Mouse (Mus musculus): ENCODE measurements at regions not wholly inside any gene's neighbourhood (a gene's known extent, or its start where the extent isn't known, plus 50 kb on each side); places are given as distances from the start of the nearest gene placed in this dataset.

- Histone ChIP-seq H3K4me2 (ENCODE audit: low read length) (no peak overlapping the region), H3K4me3 (ENCODE audit: low read length) (no peak overlapping the region), H3K9me3 (ENCODE audit: control insufficient read depth, low read length) (no peaks in the 10 kb centered on the region), H3K36me3 (ENCODE audit: control insufficient read depth, insufficient read depth, low read length) (no peaks in the 10 kb centered on the region), H3K9ac (ENCODE audit: low read depth, low read length) (no peak overlapping the region), H3K4me1 (ENCODE audit: control insufficient read depth, insufficient read depth, low read depth, low read length) (no peaks in the 10 kb centered on the region), H3K27ac (ENCODE audit: low read depth, low read length) (no peak overlapping the region), H3K27me3 (replicated peaks; ENCODE audit: control insufficient read depth, insufficient read depth, low read length) (no peaks in the 10 kb centered on the region)
- WGBS = 92% methylated on average over 3 of the region's 3 CpGs
- no peak for ATAC-seq
These were observed 255.3 kb upstream of the Acvr2a start for GRCm38 (mm10) chr2:48558641-48559040.

GRCm38 (mm10) chr2:48563636-48564035 is 250.3 kb upstream of the Acvr2a start:
- Histone ChIP-seq H3K9me3 (ENCODE audit: control insufficient read depth, low read length) (no peaks in the 10 kb centered on the region), H3K27ac (ENCODE audit: low read depth, low read length) (no peak overlapping the region), H3K4me2 (ENCODE audit: low read length) (no peak overlapping the region), H3K4me1 (ENCODE audit: control insufficient read depth, insufficient read depth, low read depth, low read length) (no peaks in the 10 kb centered on the region), H3K9ac (ENCODE audit: low read depth, low read length) (no peak overlapping the region), H3K36me3 (ENCODE audit: control insufficient read depth, insufficient read depth, low read length) (no peaks in the 10 kb centered on the region), H3K4me3 (ENCODE audit: low read length) (no peak overlapping the region), H3K27me3 (replicated peaks; ENCODE audit: control insufficient read depth, insufficient read depth, low read length) (no peaks in the 10 kb centered on the region)
- WGBS = 81% methylated on average over 3 of the region's 3 CpGs
- ATAC-seq = no peak

- Histone ChIP-seq H3K4me2 (ENCODE audit: low read length) (no peak overlapping the region), H3K27me3 (replicated peaks; ENCODE audit: control insufficient read depth, insufficient read depth, low read length) (no peaks in the 10 kb centered on the region), H3K9ac (ENCODE audit: low read depth, low read length) (no peak overlapping the region), H3K4me1 (ENCODE audit: control insufficient read depth, insufficient read depth, low read depth, low read length) (no peaks in the 10 kb centered on the region), H3K4me3 (ENCODE audit: low read length) (no peak overlapping the region), H3K27ac (ENCODE audit: low read depth, low read length) (no peak overlapping the region), H3K9me3 (ENCODE audit: control insufficient read depth, low read length) (no peaks in the 10 kb centered on the region), H3K36me3 (ENCODE audit: control insufficient read depth, insufficient read depth, low read length) (no peaks in the 10 kb centered on the region)
- 77% methylated on average over 4 of the region's 4 CpGs for WGBS
- no peak for ATAC-seq
These were observed 249.7 kb upstream of the Acvr2a start for GRCm38 (mm10) chr2:48564170-48564569.

- no peaks in the 10 kb centered on the region for H3K27me3 ChIP-seq (replicated peaks; ENCODE audit: control insufficient read depth, insufficient read depth, low read length)
- H3K9ac ChIP-seq (ENCODE audit: low read depth, low read length) = no peak overlapping the region
- H3K9me3 ChIP-seq (ENCODE audit: control insufficient read depth, low read length) = no peaks in the 10 kb centered on the region
- H3K27ac ChIP-seq (ENCODE audit: low read depth, low read length) = no peak overlapping the region
- no peak overlapping the region for H3K4me2 ChIP-seq (ENCODE audit: low read length)
- H3K4me1 ChIP-seq (ENCODE audit: control insufficient read depth, insufficient read depth, low read depth, low read length) = no peaks in the 10 kb centered on the region
- ATAC-seq = no peak
- no peaks in the 10 kb centered on the region for H3K36me3 ChIP-seq (ENCODE audit: control insufficient read depth, insufficient read depth, low read length)
- H3K4me3 ChIP-seq (ENCODE audit: low read length) = no peak overlapping the region
- 67% methylated on average over 6 of the region's 6 CpGs for WGBS
These were observed 246.0 kb upstream of the Acvr2a start for GRCm38 (mm10) chr2:48567871-48568270.

- Histone ChIP-seq H3K9ac (ENCODE audit: low read depth, low read length) (no peak overlapping the region), H3K27me3 (replicated peaks; ENCODE audit: control insufficient read depth, insufficient read depth, low read length) (no peaks in the 10 kb centered on the region), H3K4me2 (ENCODE audit: low read length) (no peak overlapping the region), H3K36me3 (ENCODE audit: control insufficient read depth, insufficient read depth, low read length) (no peaks in the 10 kb centered on the region), H3K9me3 (ENCODE audit: control insufficient read depth, low read length) (no peaks in the 10 kb centered on the region), H3K4me3 (ENCODE audit: low read length) (no peak overlapping the region), H3K27ac (ENCODE audit: low read depth, low read length) (no peak overlapping the region), H3K4me1 (ENCODE audit: control insufficient read depth, insufficient read depth, low read depth, low read length) (no peaks in the 10 kb centered on the region)
- 21% methylated on average over 7 of the region's 7 CpGs for WGBS
- peak; percentile 70 for ATAC-seq
These were observed 227.6 kb upstream of the Acvr2a start for GRCm38 (mm10) chr2:48586162-48586830.

- Histone ChIP-seq H3K9ac (ENCODE audit: low read depth, low read length) (no peak overlapping the region), H3K4me2 (ENCODE audit: low read length) (no peak overlapping the region), H3K36me3 (ENCODE audit: control insufficient read depth, insufficient read depth, low read length) (no peaks in the 10 kb centered on the region), H3K4me3 (ENCODE audit: low read length) (no peak overlapping the region), H3K9me3 (ENCODE audit: control insufficient read depth, low read length) (no peaks in the 10 kb centered on the region), H3K27ac (ENCODE audit: low read depth, low read length) (no peak overlapping the region), H3K4me1 (ENCODE audit: control insufficient read depth, insufficient read depth, low read depth, low read length) (no peaks in the 10 kb centered on the region), H3K27me3 (replicated peaks; ENCODE audit: control insufficient read depth, insufficient read depth, low read length) (no peaks in the 10 kb centered on the region)
- ATAC-seq = no peak; the same call in 1 of the 2 replicates
- WGBS = 42% methylated on average over 4 of the region's 4 CpGs
These were observed 227.1 kb upstream of the Acvr2a start for GRCm38 (mm10) chr2:48586831-48587169.

GRCm38 (mm10) chr2:48589709-48590108 is 224.2 kb upstream of the Acvr2a start:
- Histone ChIP-seq H3K9me3 (ENCODE audit: control insufficient read depth, low read length) (no peaks in the 10 kb centered on the region), H3K4me3 (ENCODE audit: low read length) (no peak overlapping the region), H3K4me1 (ENCODE audit: control insufficient read depth, insufficient read depth, low read depth, low read length) (no peaks in the 10 kb centered on the region), H3K9ac (ENCODE audit: low read depth, low read length) (no peak overlapping the region), H3K27me3 (replicated peaks; ENCODE audit: control insufficient read depth, insufficient read depth, low read length) (no peaks in the 10 kb centered on the region), H3K27ac (ENCODE audit: low read depth, low read length) (no peak overlapping the region), H3K4me2 (ENCODE audit: low read length) (no peak overlapping the region), H3K36me3 (ENCODE audit: control insufficient read depth, insufficient read depth, low read length) (no peaks in the 10 kb centered on the region)
- ATAC-seq = no peak

- Histone ChIP-seq H3K9ac (ENCODE audit: low read depth, low read length) (no peak overlapping the region), H3K4me2 (ENCODE audit: low read length) (no peak overlapping the region), H3K27ac (ENCODE audit: low read depth, low read length) (no peak overlapping the region), H3K4me1 (ENCODE audit: control insufficient read depth, insufficient read depth, low read depth, low read length) (no peaks in the 10 kb centered on the region), H3K27me3 (replicated peaks; ENCODE audit: control insufficient read depth, insufficient read depth, low read length) (no peaks in the 10 kb centered on the region), H3K36me3 (ENCODE audit: control insufficient read depth, insufficient read depth, low read length) (no peaks in the 10 kb centered on the region), H3K9me3 (ENCODE audit: control insufficient read depth, low read length) (no peaks in the 10 kb centered on the region), H3K4me3 (ENCODE audit: low read length) (no peak overlapping the region)
- ATAC-seq = no peak
- 33% methylated on average over 5 of the region's 5 CpGs for WGBS
These were observed 215.9 kb upstream of the Acvr2a start for GRCm38 (mm10) chr2:48597793-48598583.

- no peak overlapping the region for H3K9ac ChIP-seq (ENCODE audit: low read depth, low read length)
- no peaks in the 10 kb centered on the region for H3K4me1 ChIP-seq (ENCODE audit: control insufficient read depth, insufficient read depth, low read depth, low read length)
- no peaks in the 10 kb centered on the region for H3K9me3 ChIP-seq (ENCODE audit: control insufficient read depth, low read length)
- 0 out of 2 replicates have a peak, but pooled peaks have one; percentile 50 for ATAC-seq
- H3K4me2 ChIP-seq (ENCODE audit: low read length) = no peak overlapping the region
- no peaks in the 10 kb centered on the region for H3K36me3 ChIP-seq (ENCODE audit: control insufficient read depth, insufficient read depth, low read length)
- no peak overlapping the region for H3K4me3 ChIP-seq (ENCODE audit: low read length)
- WGBS = 56% methylated on average over 5 of the region's 5 CpGs
- H3K27ac ChIP-seq (ENCODE audit: low read depth, low read length) = no peak overlapping the region
- H3K27me3 ChIP-seq (replicated peaks; ENCODE audit: control insufficient read depth, insufficient read depth, low read length) = no peaks in the 10 kb centered on the region
These were observed 214.5 kb upstream of the Acvr2a start for GRCm38 (mm10) chr2:48599367-48599766.

Measured in hindbrain, embryonic 16.5 days (tissue).